Mouse (Mus musculus): Measurements from ENCODE around the gene Brd4.
"Not testable (repeated sequence)": the region's sequence is repeated elsewhere in the genome, so short reads cannot be mapped to it uniquely, and the experiment has no call there.

Brd4 gene

DNA sequence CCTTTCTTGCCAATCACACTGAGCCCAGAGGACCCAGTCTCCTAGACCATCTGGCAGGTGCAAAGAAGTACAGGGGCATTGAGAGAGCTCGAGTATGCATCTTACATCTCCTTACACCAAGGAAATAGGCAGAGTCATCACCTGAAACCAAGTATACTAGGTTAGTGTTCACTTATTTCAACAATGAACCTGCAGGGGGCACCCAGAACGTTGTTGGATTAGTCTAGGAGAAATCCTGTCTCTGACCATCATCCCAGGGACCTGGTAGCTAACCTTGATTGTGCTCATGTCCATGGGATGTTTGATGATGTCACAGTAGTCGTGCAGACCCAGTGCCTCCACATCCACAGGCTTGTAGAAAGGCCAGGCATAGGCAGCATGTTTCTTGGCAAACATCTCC, 63.6 kb downstream of the Brd4 start:
- DNase-seq: peak in 1 of 2 experiments; percentile 48

DNA sequence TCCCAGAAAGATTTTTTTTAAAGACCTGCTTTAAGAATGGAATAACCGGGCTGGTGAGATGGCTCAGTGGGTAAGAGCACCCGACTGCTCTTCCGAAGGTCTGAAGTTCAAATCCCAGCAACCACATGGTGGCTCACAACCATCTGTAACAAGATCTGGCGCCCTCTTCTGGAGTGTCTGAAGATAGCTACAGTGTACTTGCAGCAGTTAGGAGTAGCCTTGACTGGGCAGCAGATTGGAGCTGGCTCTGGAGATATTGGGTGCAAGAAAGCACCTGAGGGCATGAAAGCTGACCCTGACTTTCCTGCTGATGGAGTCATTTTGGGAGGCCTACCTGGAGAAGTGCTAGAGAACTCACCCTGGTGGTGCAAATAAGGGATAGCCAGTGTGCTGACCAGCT, 68.9 kb downstream of the Brd4 start:
- peak in 1 of 2 experiments; percentile 26 for DNase-seq

DNA sequence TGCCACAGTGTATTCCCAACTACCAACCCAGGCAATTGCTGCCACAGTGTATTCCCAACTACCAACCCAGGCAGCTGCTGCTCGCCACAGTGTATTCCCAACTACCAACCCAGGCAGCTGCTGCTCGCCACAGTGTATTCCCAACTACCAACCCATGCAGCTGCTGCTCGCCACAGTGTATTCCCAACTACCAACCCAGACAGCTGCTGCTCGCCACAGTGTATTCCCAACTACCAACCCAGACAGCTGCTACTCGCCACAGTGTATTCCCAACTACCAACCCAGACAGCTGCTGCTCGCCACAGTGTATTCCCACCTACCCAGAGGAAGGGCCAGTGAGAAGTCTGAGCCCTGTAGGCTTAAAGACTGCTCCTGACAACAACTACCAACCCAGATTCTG, 73.0 kb downstream of the Brd4 start:
- DNase-seq: not testable (repeated sequence)

DNA sequence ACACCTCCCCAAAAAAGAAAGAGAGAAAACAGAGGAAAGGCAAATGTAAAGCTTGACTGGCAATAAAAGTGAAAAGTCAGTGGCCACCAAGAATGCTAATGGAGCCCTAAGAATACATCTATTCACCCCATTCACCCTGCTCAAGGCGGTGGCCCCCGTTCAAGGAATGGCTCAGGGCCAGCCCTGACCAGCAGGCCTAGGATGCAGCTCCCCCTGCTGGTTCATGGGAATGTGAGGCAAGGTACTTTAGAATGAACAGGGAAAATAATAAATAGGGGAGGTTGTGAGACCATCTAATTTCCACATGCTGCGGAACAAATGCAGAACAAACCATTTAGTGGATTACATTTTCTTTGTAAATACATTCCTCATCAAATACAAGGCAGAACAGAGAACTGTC, 74.8 kb downstream of the Brd4 start:
- DNase-seq: peak; percentile 49 to 85

DNA sequence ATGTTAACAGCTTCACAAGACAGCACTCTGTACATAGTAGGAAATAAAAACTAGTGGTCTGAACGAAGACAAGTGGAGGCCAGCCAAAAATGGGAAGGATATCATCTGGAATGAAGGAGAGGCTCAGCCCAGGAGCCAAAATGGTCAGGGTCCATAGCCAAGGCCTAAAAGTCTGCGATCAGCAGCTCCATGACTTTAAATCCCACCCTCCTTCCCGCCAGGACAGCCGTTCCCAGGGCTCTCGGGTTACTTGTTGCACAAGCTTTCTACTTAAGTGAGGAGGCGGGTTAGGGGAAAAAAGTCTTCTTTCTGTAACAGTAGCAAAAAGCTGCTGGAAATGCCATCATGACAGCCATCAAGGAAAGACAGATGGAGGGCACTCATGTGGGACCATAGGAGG, 75.4 kb downstream of the Brd4 start:
- peak in 1 of 2 experiments; percentile 12 for DNase-seq

DNA sequence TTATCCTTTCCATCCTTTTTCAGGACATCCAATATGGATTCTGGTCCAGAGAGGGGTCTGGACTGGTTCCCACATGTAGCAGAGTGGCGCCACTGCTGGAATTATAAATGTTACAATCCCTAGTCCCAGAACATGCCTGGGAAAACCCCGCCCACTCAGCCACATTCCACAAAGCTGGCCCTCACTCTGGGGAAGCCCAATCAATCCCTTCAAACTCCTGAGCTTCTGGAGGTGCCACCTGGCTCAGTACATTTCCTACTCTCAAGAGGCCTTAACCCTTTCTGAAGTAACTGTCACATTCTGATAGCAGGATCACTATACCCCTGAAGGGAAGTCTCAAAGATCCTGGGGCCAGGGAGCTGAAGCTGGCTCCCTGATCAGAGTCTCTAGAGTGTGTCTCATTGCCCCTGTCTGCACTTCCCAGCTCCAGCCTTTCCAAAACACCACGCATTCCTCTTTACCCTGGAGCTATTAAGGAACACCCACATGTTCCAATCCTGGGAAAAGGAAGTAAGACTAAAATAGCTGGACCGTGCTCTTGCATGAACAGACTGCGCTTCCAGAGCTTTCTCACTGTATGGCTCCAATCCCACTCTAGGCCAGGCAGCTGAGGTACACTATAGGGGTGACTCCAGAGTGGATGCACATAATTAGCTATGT, 76.8 kb downstream of the Brd4 start:
- peak; percentile 44 to 58 for DNase-seq

DNA sequence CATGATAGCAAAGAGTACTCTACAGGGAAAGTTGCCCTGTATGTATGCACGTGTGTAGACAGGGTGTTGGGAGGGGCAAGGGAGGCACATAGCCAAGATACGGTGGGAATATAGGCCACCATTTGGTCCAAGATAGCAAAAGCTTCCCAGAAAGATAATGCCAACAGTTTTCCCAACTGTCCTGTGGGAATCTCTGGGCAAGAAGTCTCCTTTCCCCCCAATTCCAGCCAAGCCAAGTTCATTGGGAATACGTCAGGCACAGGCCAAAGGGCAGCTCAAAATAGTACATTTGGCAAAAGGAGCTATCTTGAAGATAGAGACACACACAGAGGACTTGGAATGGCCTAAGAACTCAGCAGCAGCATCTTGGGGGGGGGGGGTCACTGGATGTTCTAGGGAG, 79.2 kb downstream of the Brd4 start:
- DNase-seq: peak in 1 of 2 experiments; percentile 25

DNA sequence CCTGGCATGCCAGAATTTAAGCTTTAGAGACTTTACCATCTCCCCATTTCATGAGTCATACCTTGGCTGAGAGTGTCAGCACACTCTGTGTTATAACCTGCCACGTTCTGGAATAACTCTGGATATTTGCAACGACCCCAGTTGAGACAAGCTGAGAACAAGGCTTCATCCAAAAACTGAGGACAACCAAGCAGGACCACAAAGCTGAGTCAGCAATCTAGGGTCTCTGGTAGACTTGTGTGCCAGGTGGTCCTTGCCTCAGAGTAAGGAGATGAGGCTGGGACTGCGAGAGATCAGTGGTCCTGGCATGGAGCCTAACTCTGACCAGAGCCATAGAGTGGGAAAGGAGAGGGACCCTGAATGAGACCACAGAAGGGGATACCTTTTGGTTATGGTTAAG, 81.5 kb downstream of the Brd4 start:
- DNase-seq: no peak

DNA sequence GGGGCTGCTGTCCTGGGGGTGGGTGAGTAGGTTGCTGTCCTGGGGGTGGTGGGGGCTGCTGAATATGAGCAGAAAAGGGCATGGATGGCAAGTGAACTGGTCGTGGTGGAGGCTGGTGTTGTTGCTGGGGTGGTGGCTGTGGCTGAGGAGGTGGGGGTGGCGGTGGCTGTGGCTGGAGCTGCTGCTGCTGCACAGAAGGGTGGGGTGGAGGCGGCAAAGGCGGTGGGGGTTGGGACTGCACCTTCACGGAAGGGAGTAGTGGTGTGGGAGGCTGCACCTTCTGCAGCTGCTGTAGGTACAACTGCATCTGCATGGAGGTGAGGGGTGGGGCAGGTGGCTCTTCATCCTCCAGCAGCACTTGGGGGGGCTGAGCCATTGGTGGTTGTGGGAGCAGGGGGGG, 83.4 kb downstream of the Brd4 start:
- DNase-seq: no peak

DNA sequence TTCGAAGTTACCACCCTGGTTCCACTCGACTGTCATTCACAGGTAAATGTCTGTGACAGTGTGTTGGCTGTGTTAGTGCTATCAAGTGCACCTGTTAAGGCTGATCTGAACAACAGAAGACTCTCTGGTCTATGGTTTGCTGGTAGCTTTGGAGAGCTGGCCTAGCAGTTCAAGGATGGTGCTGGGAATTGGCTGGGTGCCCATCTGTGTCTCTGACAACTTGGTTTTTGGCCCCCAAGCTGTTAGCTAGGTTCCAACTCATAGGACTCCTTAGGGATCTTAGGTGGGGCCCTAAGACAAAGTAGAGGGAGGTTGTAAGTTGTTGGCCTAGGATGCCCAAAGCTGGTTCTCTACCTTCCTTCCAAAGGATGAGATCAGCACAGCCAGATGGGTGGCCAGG, 84.7 kb downstream of the Brd4 start:
- DNase-seq: no peak

DNA sequence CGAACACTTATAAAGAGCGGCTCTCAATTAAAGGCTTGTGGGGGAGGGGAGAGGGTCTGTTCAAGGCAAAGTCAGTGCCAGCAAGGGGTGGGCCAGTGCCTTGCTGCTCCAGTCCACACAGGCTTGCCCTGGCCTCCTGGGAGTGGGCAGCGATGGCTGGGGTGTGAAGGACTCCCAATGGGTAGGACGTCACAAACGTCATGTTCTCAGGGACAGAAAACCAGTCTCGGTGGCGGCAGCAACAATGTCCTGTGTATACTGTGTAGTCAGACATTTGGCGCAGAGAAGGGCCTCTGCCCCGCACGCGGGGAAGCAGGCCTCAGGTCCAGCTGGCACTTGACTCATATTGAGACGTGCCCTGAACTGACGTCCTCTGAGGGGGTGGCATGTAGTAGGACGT, 87.4 kb downstream of the Brd4 start:
- no peak for DNase-seq

DNA sequence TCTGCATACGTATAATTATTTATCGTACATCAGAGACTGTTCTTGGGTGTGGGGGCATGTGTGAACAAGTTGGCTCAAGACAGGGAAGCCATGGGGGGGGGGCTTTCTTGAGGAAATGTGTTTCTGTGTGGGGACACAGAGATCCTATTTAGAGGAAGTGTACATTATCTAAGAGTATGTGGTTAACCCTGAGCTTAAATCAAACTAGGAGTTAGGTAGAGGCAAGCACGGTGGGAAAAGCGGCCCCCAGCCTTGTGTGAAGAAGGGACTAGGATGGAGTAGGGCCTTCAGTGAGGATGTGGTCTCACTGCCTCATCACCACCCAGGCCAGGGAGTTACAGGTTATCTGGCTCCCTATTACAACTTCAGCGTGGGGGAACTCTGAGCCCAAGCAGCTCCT, 88.8 kb downstream of the Brd4 start:
- DNase-seq: no peak

DNA sequence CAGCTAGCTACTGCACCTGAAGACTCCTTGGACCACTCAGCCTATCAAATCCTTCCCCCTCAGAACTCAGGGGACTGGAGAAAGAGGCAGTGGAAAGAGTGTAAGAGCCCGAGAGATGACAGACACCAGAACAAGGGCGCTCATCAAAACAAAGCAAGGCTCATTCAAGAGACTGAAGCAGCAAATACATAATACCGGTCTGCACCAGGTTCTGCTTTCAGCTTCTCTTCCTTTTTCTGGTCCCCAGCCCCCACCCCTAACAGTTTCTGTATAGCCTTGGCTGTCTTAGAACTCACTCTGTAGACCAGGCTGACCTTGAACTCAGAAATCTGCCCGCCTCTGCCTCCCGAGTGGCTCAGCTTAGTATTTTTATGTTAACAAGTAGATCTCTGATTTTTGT, 91.5 kb downstream of the Brd4 start:
- DNase-seq: no peak

DNA sequence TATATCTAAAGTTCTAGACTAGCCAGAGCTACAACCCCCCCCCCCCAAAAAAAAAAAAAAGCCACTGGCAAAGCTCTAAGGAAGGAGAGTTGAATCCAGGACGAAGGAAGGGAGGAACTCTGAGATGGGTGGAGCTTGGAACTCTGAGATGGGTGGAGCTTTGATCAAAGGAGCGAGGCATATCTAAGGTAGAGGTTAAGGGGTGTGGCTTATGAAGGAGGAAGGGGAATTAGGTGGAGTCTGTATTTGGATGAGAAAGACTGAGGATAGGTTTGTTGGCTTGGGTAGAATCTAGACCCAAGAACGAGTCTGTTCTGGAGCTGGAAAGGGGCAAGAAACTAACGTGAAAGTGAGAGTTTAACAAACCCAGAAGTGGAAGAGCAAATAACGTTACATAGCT, 94.7 kb downstream of the Brd4 start:
- DNase-seq: peak in 1 of 2 experiments; percentile 21

DNA sequence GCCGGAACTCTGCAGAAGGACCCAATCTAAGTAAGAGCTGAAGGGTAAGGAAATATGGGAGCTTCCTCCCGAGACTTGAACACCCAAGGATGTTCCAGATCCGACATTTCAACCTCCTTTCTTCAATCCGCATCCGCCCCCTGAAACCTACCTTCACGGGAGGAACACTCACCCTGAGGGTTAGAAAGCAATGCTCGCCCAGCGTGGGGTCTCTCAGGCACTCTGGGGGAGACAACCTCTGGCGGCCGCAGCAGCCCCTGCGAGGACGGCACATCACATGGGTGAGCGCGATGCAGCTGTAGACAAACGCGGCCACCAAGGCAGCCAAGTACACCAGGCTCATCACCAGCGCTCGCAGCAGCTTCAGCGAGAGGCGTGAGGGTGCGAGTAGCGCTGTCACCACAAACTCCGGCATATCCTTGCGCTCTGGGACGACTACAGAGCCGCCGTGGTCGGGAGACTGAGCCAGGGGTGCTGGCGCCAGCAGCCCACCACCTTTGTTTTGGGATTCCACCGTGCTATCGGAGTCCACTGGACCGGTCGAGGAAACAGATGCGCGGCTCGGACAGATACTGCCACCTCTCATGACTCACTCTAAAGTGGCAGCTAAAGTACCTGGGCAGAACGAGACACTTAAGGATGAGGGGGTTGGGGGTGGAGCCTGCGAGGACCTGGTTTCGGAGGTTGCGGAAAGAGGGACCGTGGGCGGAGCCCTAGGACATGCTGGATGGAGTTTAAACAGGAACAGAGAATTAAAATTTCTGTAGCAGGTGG, 95.5 kb downstream of the Brd4 start, which contains the start of gene Ephx3:
TSS of gene Ephx3 (minus strand) at position 687 of the 774 bp plus-strand sequence.
- DNase-seq: no peak

DNA sequence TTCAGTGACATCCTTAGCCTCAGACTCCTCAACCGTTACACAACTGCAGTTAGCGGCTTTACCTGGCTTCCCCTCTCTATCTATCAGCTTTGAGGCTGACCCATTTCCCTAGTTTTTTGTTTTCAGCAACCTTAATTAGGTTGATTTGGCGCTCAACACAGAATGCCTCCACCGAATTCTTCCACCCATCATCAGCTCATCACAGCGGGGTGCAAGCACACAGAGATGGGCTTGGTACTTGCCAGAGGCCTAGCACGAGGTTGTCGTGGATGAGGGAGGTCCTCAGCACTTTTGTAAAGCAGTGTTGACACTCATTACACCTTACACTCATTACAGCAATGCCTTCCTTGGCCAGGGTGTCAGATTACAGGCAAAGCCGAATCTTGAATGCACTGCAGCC, 101.5 kb downstream of the Brd4 start:
- DNase-seq: no peak

DNA sequence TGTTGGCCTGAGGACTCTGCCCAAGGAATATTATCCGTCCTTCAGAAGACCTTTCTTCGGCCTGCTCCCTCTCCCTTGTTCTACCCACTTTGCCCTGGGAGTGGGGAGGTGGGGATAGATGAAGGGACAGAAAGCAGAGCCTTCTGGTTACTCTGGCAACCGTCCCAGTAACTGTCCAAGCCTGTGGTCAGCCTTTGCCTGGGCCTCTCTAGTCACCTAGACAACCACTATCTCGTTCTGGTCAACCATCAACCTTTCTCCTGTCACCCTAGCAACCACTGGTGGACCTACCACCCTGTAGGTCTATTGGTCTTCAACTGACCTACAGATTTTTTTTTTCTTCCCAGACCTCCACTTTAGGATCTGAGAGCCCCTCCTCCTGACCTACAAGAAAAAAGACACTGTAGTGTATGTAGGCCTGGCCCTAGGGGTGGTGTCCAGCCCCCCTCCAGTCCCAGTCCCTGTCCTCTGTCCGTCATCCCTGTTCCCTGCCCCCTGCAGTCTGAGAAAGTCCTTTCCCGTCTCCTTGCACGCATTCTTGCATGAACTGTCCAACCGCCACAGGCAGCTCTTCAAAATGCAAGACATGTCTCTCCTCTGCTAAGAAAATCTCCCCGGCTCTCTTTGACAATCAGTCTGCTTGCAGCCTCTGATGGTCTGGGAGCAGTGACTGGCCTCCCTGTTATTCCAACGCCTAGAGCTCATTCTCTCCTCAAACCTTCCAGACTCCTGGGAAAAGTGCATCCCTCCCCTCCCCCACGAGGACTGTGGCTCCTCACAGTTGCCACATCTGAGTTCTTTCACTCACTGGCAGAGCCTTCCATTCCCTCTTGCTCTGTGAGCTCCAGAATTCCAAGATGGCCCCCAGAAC, 104.7 kb downstream of the Brd4 start:
- peak in 1 of 2 experiments; percentile 14 for DNase-seq

DNA sequence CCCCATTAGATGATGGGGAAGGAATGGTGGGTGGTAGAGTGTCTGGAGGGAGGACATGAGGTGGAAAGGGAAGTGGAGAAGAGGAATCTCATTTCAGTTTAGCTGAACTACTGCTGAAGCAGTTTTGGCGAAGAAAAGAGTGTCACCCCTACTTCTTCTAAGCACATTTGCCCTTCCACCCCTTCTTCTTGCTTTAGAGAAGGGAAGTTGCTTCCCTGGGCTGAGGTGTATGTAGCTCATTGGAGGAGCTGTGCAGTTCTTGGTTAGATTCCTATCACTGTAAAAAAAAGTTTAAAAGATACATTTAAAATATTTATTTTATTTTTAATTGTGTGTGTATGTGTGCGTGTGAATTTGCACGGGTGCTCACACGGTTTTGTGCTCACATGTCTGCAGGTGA, 107.6 kb downstream of the Brd4 start:
- no peak for DNase-seq

DNA sequence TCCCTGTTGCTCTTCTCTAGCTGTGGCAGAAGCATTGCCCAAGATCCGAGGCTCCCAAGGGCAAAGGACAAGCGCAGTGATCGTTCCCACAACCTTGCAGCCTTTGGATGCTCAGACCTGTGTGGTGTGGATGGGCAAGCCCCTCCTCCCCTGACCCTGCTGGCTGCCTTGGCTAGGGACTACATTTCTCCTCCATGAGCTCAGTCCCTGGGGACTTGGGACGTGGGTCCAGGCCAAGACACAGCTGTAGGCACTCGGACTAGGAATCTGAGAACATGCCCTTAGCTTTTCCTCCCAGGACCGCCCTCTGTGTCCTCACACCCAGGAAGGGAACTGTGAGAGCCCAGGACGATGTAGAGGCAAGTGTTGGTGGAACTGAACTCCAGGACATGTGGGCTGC, 111.4 kb downstream of the Brd4 start:
- peak; percentile 71 to 78 for DNase-seq

DNA sequence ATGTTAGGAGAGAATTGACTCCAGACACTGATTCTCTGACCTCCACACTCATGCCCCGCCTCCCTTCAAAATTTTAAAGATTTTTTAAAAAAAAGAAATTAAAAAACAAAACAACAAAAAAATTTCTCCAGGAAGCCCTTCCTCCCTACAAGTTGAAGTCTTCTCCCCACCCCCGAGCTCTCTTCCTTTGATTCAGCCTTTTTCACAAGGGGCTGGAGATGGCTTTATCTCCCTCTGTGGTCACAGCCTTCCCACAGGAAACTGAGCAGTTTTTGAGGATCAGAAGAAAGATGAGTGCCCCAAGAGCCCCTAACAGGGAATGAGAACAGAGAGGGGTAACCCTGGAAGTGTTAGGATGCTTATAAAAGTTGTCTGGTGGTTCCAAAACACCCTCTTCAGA, 112.0 kb downstream of the Brd4 start:
- DNase-seq: no peak

DNA sequence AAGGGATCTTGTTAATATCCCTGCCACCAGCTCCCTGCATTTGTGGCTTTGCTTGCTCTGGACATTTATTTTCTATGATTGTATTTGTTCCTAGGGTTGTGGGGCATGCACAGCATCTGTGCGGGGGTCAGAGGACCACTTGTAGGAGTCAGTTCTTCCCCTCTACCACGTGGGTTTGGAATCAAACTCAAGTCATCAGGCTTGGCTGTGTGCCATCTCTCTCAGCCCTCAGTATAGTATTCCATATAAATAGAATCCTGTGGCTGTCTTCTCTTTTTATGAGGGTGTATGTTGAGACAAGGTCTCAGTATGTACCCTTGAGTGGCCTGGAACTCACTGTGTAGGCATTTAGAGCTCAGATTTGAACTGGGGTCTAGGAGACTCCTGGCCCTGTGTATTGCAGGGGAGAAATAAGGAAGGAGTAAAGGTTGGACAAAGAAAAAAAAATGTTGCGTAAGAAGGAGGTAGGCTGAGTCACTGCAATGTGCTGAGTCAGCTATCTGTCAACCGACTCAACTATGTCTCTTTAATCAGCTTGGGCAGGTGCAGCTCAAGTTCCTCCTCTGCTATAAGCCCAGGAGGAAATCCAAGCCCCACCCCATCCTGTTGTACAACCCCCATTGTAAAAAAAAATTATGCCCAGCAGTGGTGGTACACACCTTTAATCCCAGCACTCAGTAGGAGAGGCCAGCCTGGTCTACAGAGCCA, 114.8 kb downstream of the Brd4 start:
- no peak for DNase-seq

DNA sequence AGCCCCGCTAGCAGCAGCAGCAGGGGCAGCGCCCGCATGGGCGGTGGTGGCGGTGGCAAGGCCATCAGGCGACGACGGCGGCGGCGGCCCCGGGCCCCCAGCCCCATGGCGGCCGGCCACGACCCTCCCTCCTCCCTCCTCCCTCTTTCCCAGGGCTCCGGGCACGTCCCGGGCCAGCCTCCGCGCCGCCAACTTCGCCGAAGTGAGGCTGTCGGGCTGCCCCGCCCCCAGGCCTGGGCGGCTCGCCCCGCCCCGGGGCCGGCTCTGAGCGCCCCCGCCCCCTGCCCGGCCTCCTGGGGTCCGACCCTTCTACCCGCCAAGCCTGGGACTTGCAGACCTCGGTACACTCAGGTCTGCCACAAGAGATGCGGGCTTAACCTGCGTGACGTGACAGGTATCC, 117.8 kb downstream of the Brd4 start, which contains the start of gene Notch3:
TSS of gene Notch3 (minus strand) at position 166 of the 400 bp plus-strand sequence.
- peak; percentile 49 to 79 for DNase-seq

Data from kidney, postnatal 36 days (tissue).